Mouse (Mus musculus) megakaryocyte, embryonic 14.5 days (primary cell): ENCODE data around the gene Kdf1. TPM values are rescaled to one million over a fixed set of nuclear protein-coding genes. Genes with fewer than 3 reads are reported as not detected.
A peak's percentile ranks its signal among the peaks of the same experiment; 100 is the strongest.

Experiments
- H3K27me3 ChIP-seq: replicated peaks from 2 replicates; pipeline ENCODE3; 2012; ENCODE audit warnings: inconsistent platforms
- H3K36me3 ChIP-seq: replicated peaks from 2 replicates; pipeline ENCODE3; 2012; ENCODE audit warnings: low read length, inconsistent platforms, mixed read lengths
- H3K4me1 ChIP-seq: 2 replicates; pipeline ENCODE4 v1.6.1; 2012; ENCODE audit warnings: inconsistent platforms
- H3K4me3 ChIP-seq: replicated peaks from 2 replicates; pipeline ENCODE3; 2012; ENCODE audit warnings: moderate library complexity, mild to moderate bottlenecking, inconsistent platforms
- H3K9me3 ChIP-seq: 2 replicates; pipeline ENCODE4 v1.6.1; 2012; ENCODE audit warnings: inconsistent platforms
- FLI1 ChIP-seq: IDR thresholded peaks from 2 replicates; pipeline ENCODE4 v1.6.1; 2012; ENCODE audit warnings: low read length, inconsistent platforms, mixed read lengths
- GATA1 ChIP-seq: IDR thresholded peaks from 3 replicates; pipeline ENCODE4 v1.6.1; 2012; ENCODE audit warnings: mixed read lengths, low read length, inconsistent platforms, borderline replicate concordance
- polyA plus RNA-seq: library from polyadenylated mRNA; stranded (reverse); fragments of >175 nt; gene quantifications from 2 replicates; pipeline ENCODE4 v1.2.3, GENCODE M21; 2012; ENCODE audit warnings: low replicate concordance; ENCODE audit not compliant: insufficient read depth

Kdf1 gene
- polyA plus RNA-seq, 1 experiment, result 0.83 TPM

- H3K36me3 ChIP-seq, result peaks cover 24% of the 10 kb centered on the region
- H3K9me3 ChIP-seq, result no peaks in the 10 kb centered on the region
- TF ChIP-seq GATA1 (no peak), FLI1 (no peak)
- peak overlapping the region; percentile 96 for H3K4me3 ChIP-seq
- H3K27me3 ChIP-seq, result no peaks in the 10 kb centered on the region
- peaks cover 19% of the 10 kb centered on the region for H3K4me1 ChIP-seq
Observed at GRCm38 (mm10) chr4:133574843-133575202, 56.1 kb downstream of the Kdf1 start.

GRCm38 (mm10) chr4:133577983-133578382 is 59.2 kb downstream of the Kdf1 start:
- H3K9me3 ChIP-seq, result no peaks in the 10 kb centered on the region
- H3K4me3 ChIP-seq, result no peak overlapping the region
- peaks cover 23% of the 10 kb centered on the region for H3K4me1 ChIP-seq
- no peak for TF ChIP-seq FLI1
- TF ChIP-seq GATA1, result no peak
- H3K36me3 ChIP-seq, result peaks cover 55% of the 10 kb centered on the region
- H3K27me3 ChIP-seq, result no peaks in the 10 kb centered on the region

Other genes starting within 250 kb of the Kdf1 start
- 5.8 and 12.2 TPM in 2 replicates for gene Tmem222, start 241.2 kb upstream of the Kdf1 start, polyA plus RNA-seq
- gene Wdtc1, start 165.5 kb upstream of the Kdf1 start, polyA plus RNA-seq, result 85.7 and 118 TPM in 2 replicates
- gene Slc9a1, start 149.3 kb upstream of the Kdf1 start, polyA plus RNA-seq, result 50.9 and 56.9 TPM in 2 replicates
- 0.97 TPM in 1 of 2 replicates, not detected in the other for gene Tent5b, start 38.8 kb upstream of the Kdf1 start, polyA plus RNA-seq
- 0.22 and 2.8 TPM in 2 replicates for gene Trnp1, start 20.4 kb upstream of the Kdf1 start, polyA plus RNA-seq
- 27.7 and 283 TPM in 2 replicates for gene Nudc, start 27.0 kb downstream of the Kdf1 start, polyA plus RNA-seq
- gene Nr0b2, start 34.4 kb downstream of the Kdf1 start, polyA plus RNA-seq, result not detected in 2 replicates
- 5.4 and 30.6 TPM in 2 replicates for gene Gpatch3, start 55.8 kb downstream of the Kdf1 start, polyA plus RNA-seq
- gene Gpn2, start 65.4 kb downstream of the Kdf1 start, polyA plus RNA-seq, result 45.3 and 49.8 TPM in 2 replicates
- gene Sfn, start 83.2 kb downstream of the Kdf1 start, polyA plus RNA-seq, result 9.2 and 15.3 TPM in 2 replicates
- 53.7 and 98.5 TPM in 2 replicates for gene Zdhhc18, start 131.2 kb downstream of the Kdf1 start, polyA plus RNA-seq
- 9.8 and 12.4 TPM in 2 replicates for gene Pigv, start 153.7 kb downstream of the Kdf1 start, polyA plus RNA-seq
- gene Arid1a, start 237.8 kb downstream of the Kdf1 start, polyA plus RNA-seq, result 29.1 and 51.7 TPM in 2 replicates